Mouse (Mus musculus) embryonic facial prominence, embryonic 15.5 days (tissue): Measurements from ENCODE around the gene Gm4871. TPM values are rescaled to one million over a fixed set of nuclear protein-coding genes. Genes with fewer than 3 reads are reported as not detected.
"Not testable (repeated sequence)": the region's sequence is repeated elsewhere in the genome, so short reads cannot be mapped to it uniquely, and the experiment has no call there.

Experiments
- ATAC-seq: fragments of 200-750 bp; cut with Nextera tagmentation; 2 replicates; pipeline ENCODE4 v1.8.0; 2017; ENCODE audit warnings: low read depth, moderate TSS enrichment; ENCODE audit not compliant: insufficient number of reproducible peaks, low FRiP score, low TSS enrichment
- H3K27ac ChIP-seq: fragments of 300-500 bp; sonication (generic); replicated peaks from 2 replicates; pipeline ENCODE4 v1.5.1; 2015; ENCODE audit warnings: mild to moderate bottlenecking, inconsistent platforms
- H3K27me3 ChIP-seq: fragments of 300-500 bp; sonication (generic); 2 replicates; pipeline ENCODE4 v1.6.1; 2015; ENCODE audit warnings: inconsistent platforms
- H3K36me3 ChIP-seq: fragments of 300-500 bp; sonication (generic); 2 replicates; pipeline ENCODE4 v1.6.1; 2015; ENCODE audit warnings: mild to moderate bottlenecking, inconsistent platforms
- H3K4me1 ChIP-seq: fragments of 300-500 bp; sonication (generic); 2 replicates; pipeline ENCODE4 v1.6.1; 2015; ENCODE audit warnings: inconsistent platforms
- H3K4me2 ChIP-seq: fragments of 300-500 bp; sonication (generic); replicated peaks from 2 replicates; pipeline ENCODE4 v1.6.1; 2015; ENCODE audit warnings: mild to moderate bottlenecking, inconsistent platforms
- H3K4me3 ChIP-seq: fragments of 300-500 bp; sonication (generic); replicated peaks from 2 replicates; pipeline ENCODE4 v1.5.1; 2015; ENCODE audit warnings: mild to moderate bottlenecking, inconsistent platforms
- H3K9ac ChIP-seq: fragments of 300-500 bp; sonication (generic); 2 replicates; pipeline ENCODE4 v1.6.1; 2015; ENCODE audit warnings: inconsistent platforms
- H3K9me3 ChIP-seq: fragments of 300-500 bp; sonication (generic); replicated peaks from 2 replicates; pipeline ENCODE4 v1.6.1; 2016; ENCODE audit warnings: inconsistent platforms
- whole genome bisulfite sequencing: fragments of 180-500 bp; shearing (Covaris S2); methylation state at CpG from one replicate; pipeline ENCODE4 v1.1.7; 2015; 5-methylcytosine and 5-hydroxymethylcytosine counted together
- polyA plus RNA-seq: library from polyadenylated mRNA; unstranded; fragments of >200 nt; fragmentation: Nextera tagmentation; extraction: Ambion mirVana; gene quantifications from 2 replicates; pipeline ENCODE4 v1.2.1, GENCODE M21; 2015

Gm4871 gene
- polyA plus RNA-seq, 1 experiment from 2014 or later = not detected

GRCm38 (mm10) chr5:145041628-145042027 lies 9.1 kb upstream of the Gm4871 start:
- no peak overlapping the region for H3K4me3 ChIP-seq
- H3K4me1 ChIP-seq = no peaks in the 10 kb centered on the region
- no peak for ATAC-seq
- no peaks in the 10 kb centered on the region for H3K27me3 ChIP-seq
- no peaks in the 10 kb centered on the region for H3K9me3 ChIP-seq
- H3K4me2 ChIP-seq = no peak overlapping the region
- no peak overlapping the region for H3K27ac ChIP-seq
- no peak overlapping the region for H3K9ac ChIP-seq
- 46% methylated on average over 4 of the region's 4 CpGs for WGBS
- H3K36me3 ChIP-seq = no peaks in the 10 kb centered on the region

DNA sequence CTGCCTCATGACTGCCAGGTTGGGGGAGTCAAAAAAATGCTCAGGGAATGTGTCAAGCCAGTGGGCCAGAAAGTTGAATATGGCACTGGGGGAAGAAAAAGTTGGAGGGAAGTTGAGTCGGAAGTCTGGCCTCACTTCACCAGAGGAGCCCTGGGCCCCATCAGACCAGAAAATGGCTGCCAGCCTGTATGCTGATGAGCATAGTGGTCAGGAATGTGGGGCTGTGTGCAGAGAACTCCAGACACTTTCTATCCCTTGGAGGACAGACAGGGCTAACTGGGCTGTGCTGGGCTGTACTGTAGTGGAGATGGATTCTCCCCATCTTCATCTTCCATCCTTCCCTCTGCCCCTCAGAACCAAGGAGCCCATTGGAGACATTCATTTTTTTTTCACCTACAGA lies 2.1 kb downstream of the Gm4871 start:
- not testable (repeated sequence) for H3K4me2 ChIP-seq, H3K36me3 ChIP-seq, H3K27me3 ChIP-seq, H3K9me3 ChIP-seq, H3K4me1 ChIP-seq, H3K4me3 ChIP-seq, H3K9ac ChIP-seq, ATAC-seq, H3K27ac ChIP-seq
- WGBS = 88% methylated on average over 1 of the region's 1 CpGs

DNA sequence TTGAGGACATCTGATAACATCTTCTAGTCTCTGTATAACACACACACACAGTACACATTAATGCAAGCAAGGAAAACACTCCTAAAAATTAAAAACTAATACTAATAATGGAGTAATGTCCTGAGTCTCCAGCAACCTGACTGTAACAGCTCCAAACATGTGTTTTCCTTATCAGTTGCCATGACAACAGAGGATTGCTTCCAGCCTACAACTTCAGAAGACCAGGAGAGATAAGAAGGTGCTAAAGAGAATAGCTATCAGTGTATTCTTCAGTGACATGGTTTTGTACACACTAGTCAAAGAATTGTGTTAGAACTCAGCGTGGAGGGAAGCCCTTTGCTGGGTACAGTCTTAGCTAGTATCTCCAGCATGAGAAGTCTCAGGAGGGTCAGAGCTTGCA lies 11.8 kb downstream of the Gm4871 start:
- H3K4me2 ChIP-seq, H3K27ac ChIP-seq, H3K36me3 ChIP-seq, H3K27me3 ChIP-seq, H3K4me1 ChIP-seq, ATAC-seq, H3K4me3 ChIP-seq, H3K9ac ChIP-seq, H3K9me3 ChIP-seq: not testable (repeated sequence)
- 79% methylated on average over 1 of the region's 1 CpGs for WGBS

GRCm38 (mm10) chr5:145020254-145020653 lies 12.3 kb downstream of the Gm4871 start:
- H3K27ac ChIP-seq, ATAC-seq, H3K9me3 ChIP-seq, H3K36me3 ChIP-seq, H3K27me3 ChIP-seq, H3K4me3 ChIP-seq, H3K4me2 ChIP-seq, H3K9ac ChIP-seq, H3K4me1 ChIP-seq: not testable (repeated sequence)
- WGBS = 37% methylated on average over 1 of the region's 1 CpGs

GRCm38 (mm10) chr5:145016761-145017160 lies 15.8 kb downstream of the Gm4871 start:
- not testable (repeated sequence) for H3K36me3 ChIP-seq, H3K4me2 ChIP-seq, H3K9ac ChIP-seq, H3K4me1 ChIP-seq, H3K9me3 ChIP-seq, ATAC-seq, H3K27me3 ChIP-seq, H3K4me3 ChIP-seq, H3K27ac ChIP-seq
- 16% methylated on average over 2 of the region's 2 CpGs for WGBS

DNA sequence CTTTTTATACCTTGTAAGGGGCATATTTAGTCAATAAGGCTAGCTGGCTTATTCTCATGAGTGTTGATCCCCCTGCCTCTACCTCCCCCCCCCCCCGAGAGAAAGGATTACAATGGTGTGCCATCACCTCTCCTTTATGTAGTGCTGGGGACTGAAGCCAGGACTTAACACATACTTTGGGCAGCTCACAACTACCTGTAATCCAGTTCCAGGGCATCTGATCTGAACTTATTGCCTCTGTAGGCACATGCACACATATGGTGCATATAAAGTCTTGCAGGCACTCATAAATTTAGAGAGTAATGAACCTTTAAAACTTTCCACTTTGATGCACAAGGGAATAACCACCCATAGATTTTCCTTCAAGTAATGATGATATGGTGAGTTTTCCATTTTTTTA lies 18.3 kb downstream of the Gm4871 start:
- no peaks in the 10 kb centered on the region for H3K4me1 ChIP-seq

DNA sequence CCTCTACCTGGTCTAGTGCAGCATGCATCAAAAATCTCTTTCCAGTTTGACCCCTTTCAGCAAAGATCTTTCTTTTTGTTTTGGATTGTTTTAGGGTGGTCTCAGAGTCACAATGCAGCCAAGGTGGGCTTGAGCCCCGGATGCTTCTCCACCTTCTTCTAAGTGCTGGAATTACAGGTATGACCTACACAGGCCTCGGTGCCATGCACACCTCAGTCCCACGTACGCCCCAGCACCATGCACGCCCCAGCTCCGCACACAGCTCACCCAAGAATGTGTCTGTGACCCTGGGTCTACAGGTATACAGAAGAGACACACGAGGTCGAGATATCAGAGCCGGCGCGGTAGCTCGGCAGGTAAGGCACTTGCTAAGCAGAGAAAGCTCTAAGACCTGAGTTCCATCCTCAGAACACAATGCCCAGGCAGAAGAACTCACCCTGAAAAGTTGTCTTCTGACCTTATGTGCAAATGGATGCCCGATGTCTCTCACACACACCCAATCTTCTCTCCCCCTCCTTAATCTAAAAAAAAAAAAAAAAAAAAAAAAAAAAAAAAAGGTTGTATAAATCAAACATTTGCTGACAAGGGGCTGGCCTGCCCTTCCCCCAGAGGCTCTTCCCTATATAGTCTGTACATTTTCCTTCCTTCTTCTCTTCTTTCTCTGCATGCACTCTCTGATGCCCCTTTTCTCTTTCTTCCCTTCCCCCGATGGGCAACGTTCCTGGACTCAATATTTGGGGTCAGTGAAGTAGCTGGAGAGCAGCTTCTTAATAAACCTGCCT lies 23.5 kb downstream of the Gm4871 start:
- no peaks in the 10 kb centered on the region for H3K27me3 ChIP-seq
- no peaks in the 10 kb centered on the region for H3K4me1 ChIP-seq
- no peak overlapping the region for H3K9ac ChIP-seq
- no peak overlapping the region for H3K27ac ChIP-seq
- no peak overlapping the region for H3K4me2 ChIP-seq
- H3K36me3 ChIP-seq = no peaks in the 10 kb centered on the region
- H3K4me3 ChIP-seq = no peak overlapping the region
- H3K9me3 ChIP-seq = no peaks in the 10 kb centered on the region
- ATAC-seq = no peak
- WGBS = 87% methylated on average over 15 of the region's 15 CpGs

More for the DNA sequence above, 18.3 kb downstream of the Gm4871 start:
- Histone ChIP-seq H3K27ac (no peak overlapping the region), H3K36me3 (no peaks in the 10 kb centered on the region), H3K4me2 (no peak overlapping the region), H3K9ac (no peak overlapping the region), H3K9me3 (no peaks in the 10 kb centered on the region), H3K4me3 (no peak overlapping the region), H3K27me3 (no peaks in the 10 kb centered on the region)
- ATAC-seq = no peak
- WGBS = 61% methylated on average over 1 of the region's 1 CpGs

DNA sequence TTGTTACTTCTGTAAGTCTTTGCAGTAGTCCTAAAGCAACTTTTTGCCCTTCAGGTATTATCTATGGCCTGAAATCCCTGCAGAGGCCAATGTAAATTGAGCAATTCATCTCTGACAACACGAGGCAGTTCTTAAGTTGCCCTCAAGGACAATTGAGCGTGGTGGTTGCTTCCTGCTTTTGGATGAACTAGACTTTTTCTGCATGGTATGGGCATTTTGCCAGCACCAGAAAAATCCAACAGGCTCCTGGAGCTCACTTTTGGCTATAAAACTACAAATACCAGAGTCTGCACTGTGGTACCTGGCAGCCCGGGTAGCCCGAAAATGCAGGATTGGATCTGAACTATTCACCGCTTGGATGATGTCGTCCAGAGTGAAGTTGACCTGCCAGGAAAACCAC lies 27.0 kb downstream of the Gm4871 start:
- no peak overlapping the region for H3K4me2 ChIP-seq
- 68% methylated on average over 6 of the region's 6 CpGs for WGBS
- no peaks in the 10 kb centered on the region for H3K4me1 ChIP-seq
- H3K36me3 ChIP-seq = no peaks in the 10 kb centered on the region
- ATAC-seq = no peak
- H3K4me3 ChIP-seq = no peak overlapping the region
- no peaks in the 10 kb centered on the region for H3K9me3 ChIP-seq
- H3K27ac ChIP-seq = no peak overlapping the region
- no peak overlapping the region for H3K9ac ChIP-seq
- H3K27me3 ChIP-seq = no peaks in the 10 kb centered on the region

DNA sequence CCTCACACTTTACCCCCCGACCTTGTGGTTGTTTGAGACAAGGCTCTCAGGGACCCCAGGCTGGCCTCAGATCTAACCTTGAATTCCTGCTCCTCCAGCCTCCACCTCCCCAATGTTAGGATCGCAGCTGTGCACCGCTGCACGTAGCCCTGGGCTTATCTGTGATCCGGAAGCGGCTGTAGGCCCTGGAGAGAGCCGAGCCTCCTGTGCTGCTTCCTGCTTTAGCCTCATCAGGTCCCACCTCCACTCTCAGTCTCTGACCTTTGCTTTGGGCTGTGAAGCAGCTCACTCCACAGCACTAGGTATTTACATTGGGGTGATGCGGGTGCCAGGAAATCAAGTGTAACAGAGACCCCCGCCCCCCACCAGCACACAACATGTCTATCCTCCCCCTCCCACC lies 28.1 kb downstream of the Gm4871 start:
- Histone ChIP-seq H3K27ac (no peak overlapping the region), H3K4me1 (no peaks in the 10 kb centered on the region), H3K9ac (no peak overlapping the region), H3K9me3 (no peaks in the 10 kb centered on the region), H3K27me3 (no peaks in the 10 kb centered on the region), H3K36me3 (no peaks in the 10 kb centered on the region), H3K4me3 (no peak overlapping the region), H3K4me2 (no peak overlapping the region)
- WGBS = 79% methylated on average over 9 of the region's 9 CpGs
- ATAC-seq = no peak

DNA sequence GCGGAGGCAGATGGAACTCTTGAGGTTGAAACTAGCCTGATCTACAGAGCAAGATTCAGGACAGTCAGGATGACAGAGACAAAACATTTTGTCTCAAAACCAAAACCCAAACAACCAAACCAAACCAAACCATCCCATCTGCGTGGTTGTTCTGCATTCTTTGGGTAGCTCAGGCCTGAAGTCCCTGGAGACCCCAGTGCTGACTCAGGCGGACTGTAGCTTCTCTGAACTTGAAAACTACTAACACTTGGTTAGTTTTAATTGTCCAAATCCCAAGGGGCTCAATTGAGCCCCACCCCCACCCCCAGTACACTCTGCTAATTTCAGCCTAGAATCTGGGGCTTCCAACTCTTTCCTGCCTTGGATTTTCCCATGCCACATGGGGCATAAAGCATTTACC lies 29.2 kb downstream of the Gm4871 start:
- no peak overlapping the region for H3K9ac ChIP-seq
- no peak overlapping the region for H3K4me2 ChIP-seq
- 60% methylated on average over 3 of the region's 3 CpGs for WGBS

DNA sequence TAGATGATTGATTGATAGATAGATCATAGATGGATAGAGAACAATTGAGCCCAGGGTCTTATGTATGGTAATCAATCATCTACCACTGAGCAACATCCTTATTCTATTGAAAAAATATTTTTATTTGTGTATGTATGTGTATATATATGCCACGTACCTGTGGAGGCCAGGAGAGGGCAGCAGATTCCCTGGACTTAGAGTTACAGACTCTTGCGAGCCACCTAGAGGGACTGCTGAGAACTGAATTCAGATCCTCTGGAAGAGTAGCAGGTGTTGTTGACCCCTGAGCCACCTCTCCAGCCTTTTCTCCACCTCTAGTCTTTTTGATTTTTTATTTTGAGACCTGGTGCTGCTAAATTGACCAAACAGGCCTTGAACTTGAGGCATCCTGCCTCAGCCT lies 34.1 kb downstream of the Gm4871 start:
- no peak for ATAC-seq
- H3K9me3 ChIP-seq = no peaks in the 10 kb centered on the region
- no peaks in the 10 kb centered on the region for H3K4me1 ChIP-seq
- no peaks in the 10 kb centered on the region for H3K27me3 ChIP-seq
- H3K27ac ChIP-seq = no peak overlapping the region
- no peak overlapping the region for H3K9ac ChIP-seq
- no peak overlapping the region for H3K4me3 ChIP-seq
- WGBS = 31% methylated on average over 2 of the region's 2 CpGs
- H3K36me3 ChIP-seq = no peaks in the 10 kb centered on the region
- no peak overlapping the region for H3K4me2 ChIP-seq

More for the DNA sequence above, 29.2 kb downstream of the Gm4871 start:
- Histone ChIP-seq H3K4me3 (no peak overlapping the region), H3K9me3 (no peaks in the 10 kb centered on the region), H3K4me1 (no peaks in the 10 kb centered on the region), H3K27me3 (no peaks in the 10 kb centered on the region), H3K27ac (no peak overlapping the region), H3K36me3 (no peaks in the 10 kb centered on the region)
- ATAC-seq = no peak

GRCm38 (mm10) chr5:144990481-144990880 lies 42.1 kb downstream of the Gm4871 start:
- Histone ChIP-seq H3K27me3 (no peaks in the 10 kb centered on the region), H3K4me3 (no peak overlapping the region), H3K4me1 (no peaks in the 10 kb centered on the region), H3K9ac (no peak overlapping the region), H3K27ac (no peak overlapping the region), H3K4me2 (no peak overlapping the region), H3K36me3 (no peaks in the 10 kb centered on the region), H3K9me3 (no peaks in the 10 kb centered on the region)
- WGBS = 67% methylated on average over 5 of the region's 5 CpGs
- ATAC-seq = no peak
